Mouse (Mus musculus) thymus, adult 2 months (tissue): ENCODE data around the gene Slc2a12.

Experiments
- CTCF ChIP-seq: fragments of 200-500 bp; IDR thresholded peaks from 2 replicates; pipeline ENCODE4 v1.5.1; 2012; ENCODE audit warnings: mild to moderate bottlenecking, control low read depth, low read length, moderate library complexity, borderline replicate concordance; ENCODE audit not compliant: control insufficient read depth, poor library complexity, insufficient read depth; ENCODE audit errors: extremely low read depth
- POLR2A ChIP-seq: fragments of 200-500 bp; IDR thresholded peaks from 2 replicates; pipeline ENCODE4 v1.6.1; 2012; ENCODE audit warnings: mild to moderate bottlenecking, low read length, control low read depth, moderate library complexity; ENCODE audit not compliant: control insufficient read depth, poor library complexity, insufficient read depth; ENCODE audit errors: extremely low read depth

DNA sequence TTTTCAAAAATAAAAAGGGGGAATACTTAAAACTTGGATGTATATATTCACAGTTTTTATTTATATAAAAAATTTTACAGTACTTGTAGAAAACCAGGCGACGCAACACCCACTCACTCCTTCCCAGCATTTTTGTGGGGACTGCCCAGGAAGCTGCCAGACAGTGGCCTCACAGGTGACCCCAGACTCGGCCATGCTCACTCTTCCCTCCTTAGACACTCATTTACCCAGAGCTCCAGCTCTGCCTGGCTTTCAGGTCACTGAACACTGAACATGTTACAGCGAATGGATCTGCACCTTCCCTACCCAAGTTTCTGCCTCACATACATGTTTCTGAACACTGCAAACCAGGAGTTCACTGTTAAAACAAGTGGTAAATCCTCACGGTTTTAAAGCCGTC, 59.0 kb downstream of the Slc2a12 start:
- TF ChIP-seq CTCF, result no peak
- no peak for TF ChIP-seq POLR2A
